Mouse (Mus musculus): ENCODE data around the gene Cav1.

The Cav1 gene

DNA sequence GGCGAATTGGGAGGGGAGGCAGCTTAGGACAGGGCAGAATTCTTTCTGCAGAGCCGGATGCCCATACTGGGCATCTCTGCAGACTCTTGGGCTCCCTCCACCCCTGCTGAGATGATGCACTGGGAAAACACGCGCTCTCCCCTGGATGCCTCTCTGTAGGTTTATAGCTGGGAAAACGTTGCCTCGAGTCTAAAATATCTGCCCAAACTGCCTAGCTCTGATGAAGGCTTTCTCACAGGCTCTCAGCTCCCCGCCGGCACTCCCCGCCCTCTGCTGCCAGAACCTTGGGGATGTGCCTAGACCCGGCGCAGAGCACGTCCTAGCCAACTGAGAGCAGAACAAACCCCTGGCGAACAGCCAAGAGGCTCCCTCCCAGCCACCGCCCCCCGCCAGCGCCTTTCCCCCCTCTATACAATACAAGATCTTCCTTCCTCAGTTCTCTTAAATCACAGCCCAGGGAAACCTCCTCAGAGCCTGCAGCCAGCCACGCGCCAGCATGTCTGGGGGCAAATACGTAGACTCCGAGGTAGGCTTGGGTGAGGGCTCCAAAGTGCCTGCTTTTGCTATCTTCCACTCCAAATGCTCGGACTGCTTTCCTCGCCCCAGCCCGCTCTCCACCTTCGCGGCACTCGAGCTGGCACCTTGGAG lies at the start of gene Cav1:
Gene Cav1, plus strand, starts transcription at position 382 of the 648 bp plus-strand sequence.
- peak; percentile 85 for DNase-seq

DNA sequence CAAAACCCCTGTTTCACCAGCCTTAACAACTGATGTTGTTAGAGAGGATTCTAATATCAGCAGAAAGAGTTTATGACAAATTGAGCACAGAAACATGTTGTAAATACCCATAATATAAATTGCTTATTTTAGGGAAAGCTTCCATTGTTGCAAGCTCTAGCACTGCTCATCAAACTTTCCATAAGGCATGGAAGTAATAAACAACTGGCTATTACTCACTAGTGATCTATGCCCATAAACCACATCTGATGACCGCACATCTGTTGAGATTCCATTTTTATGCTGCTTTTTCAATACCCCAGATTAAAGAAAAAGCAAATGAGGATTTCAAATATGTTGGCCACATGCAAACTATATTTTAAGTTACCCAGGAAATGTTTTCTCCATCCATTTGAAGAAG lies 48.0 kb upstream of the Cav1 start:
- DNase-seq: no peak

DNA sequence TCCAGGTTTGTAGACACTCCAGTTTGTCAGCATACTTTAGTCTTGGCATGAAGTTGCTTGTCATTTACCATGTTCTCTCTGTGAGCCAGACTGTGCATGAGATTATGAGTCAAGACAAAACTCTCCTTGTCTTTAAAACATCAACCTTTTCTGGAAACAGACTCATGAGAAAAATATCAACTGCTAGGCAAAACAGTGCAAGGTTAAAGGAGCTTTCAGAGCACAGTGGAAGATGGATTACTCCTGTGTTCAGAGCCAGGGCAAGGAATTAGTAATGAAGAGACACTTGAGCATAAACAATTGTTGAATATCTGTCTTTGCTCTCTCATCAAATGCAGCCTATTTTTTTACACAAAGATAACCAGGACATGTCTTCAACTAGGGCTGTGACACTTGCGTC lies 47.2 kb upstream of the Cav1 start:
- DNase-seq: no peak

DNA sequence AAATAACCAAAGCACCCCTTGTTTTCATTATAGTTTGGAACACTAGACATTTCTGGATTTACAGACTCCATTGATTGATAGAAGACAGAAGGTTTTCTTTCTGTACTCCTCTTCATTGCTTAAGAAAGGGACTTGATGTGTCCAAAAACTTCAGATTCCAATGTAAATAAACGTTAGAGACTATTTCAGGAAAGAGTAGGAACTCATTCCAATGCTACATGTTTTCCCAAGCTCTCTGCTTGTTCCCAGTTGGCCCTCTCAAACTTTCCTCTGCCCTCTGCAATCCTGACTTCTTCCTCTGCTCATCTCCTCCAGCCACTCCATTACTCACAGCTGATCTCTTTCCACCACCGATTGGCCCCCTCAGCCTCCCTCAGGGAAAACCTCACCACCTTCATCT lies 43.3 kb upstream of the Cav1 start:
- no peak for DNase-seq

DNA sequence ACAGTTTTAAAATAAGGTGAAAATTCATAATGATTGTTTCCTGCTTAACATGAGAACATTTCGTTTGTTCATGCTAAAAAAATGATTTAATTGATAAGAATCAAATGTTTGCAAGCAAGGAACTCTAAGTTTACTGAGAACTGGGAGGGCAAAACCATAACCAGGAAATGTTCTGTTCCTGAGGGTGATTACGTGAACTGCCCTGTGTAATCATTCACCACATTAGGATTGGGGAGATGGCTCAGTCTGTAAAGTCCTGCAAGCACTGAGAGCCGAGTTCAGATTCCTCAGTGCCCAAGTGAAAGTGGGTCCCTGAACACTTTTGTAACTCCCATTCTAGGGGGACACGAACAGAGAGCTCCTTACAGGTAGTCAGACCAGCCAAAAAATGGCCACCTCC lies 41.1 kb upstream of the Cav1 start:
- no peak for DNase-seq

DNA sequence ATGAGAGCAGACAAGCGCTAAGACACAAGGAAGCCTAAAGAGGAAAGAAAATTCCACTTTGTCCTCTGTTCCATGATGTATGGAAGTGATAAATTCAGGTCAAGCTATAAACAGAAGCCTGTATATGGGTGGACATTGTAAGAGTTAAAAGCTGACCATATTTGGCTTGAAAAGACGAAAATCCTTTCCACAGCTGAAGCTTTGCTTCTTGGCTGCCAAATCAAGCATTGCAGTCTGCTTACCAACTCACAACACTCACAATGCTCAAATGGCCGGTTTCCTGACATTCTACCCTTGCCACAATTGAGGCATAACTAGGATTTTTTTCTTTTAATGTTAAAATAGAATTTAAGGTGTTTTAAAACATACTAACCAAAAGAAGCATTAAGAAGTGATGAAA lies 39.7 kb upstream of the Cav1 start:
- DNase-seq: no peak

DNA sequence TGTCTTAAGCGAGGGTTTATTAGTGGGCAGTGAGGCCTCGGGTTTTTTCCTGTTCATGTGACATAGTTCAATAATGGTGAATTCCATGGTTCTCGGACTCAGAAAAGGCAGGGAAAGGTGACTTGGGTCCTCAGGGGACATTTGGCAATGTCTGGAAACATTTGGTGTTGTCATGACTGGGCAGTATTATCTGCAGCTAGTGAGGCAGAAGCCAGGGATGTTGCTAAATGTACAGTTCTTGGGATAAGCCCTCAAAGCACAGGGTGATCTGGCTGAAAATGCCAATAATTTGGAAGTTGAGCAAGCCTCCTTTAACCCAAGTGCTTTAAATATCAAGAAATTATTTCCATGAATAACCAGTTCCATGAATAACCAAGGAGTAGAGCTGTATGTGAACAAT lies 27.8 kb upstream of the Cav1 start:
- no peak for DNase-seq

DNA sequence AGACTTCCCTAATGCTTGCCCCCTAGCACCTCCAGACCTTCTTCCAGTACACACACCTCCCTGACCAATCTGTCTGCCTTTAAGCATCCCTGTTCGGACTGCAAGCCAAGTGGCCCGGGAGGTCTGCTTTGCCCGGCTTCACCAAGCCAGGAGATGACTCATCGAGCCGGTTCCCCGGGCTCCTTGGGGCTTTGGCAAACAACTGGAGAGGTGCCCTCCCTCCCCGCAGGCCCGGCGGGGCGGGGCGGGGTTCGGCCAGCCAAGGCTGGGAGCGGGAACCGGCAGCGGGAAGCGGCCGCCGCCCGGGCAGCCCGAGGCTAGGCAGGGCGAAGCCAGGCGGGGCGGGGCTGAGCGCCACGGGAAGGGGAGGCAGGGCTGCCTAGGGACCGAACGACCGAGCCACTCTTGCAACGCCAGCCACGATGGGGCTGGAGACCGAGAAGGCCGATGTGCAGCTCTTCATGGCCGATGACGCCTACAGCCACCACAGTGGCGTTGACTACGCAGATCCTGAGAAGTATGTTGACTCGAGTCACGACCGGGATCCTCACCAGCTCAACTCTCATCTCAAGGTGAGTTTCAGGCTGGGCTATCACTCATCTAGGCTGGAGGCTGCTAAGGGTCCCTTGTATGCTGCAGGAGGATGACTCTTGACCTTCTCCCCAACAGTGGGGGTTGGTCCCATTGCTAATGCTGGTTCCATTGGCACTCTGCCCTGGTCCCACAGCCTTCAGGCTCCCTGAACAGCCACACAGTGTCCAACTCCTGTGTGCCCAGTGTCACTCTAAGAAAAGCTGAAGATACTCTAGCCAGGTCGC lies 25.0 kb upstream of the Cav1 start, which contains the start of gene Cav2:
Gene Cav2, plus strand, starts transcription at position 247 of the 818 bp plus-strand sequence.
- peak; percentile 87 for DNase-seq

DNA sequence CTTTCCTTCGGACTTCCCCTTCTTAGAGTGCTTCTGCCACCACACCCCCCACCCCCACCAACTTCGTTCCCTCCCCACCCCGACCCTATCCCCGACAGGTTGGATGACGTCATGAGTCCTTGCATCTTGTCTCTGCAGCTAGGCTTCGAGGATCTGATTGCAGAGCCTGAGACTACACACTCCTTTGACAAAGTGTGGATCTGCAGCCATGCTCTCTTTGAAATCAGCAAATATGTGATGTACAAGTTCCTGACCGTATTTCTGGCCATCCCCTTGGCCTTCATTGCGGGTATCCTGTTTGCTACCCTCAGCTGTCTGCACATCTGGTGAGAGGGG lies 24.4 kb upstream of the Cav1 start:
- no peak for DNase-seq

DNA sequence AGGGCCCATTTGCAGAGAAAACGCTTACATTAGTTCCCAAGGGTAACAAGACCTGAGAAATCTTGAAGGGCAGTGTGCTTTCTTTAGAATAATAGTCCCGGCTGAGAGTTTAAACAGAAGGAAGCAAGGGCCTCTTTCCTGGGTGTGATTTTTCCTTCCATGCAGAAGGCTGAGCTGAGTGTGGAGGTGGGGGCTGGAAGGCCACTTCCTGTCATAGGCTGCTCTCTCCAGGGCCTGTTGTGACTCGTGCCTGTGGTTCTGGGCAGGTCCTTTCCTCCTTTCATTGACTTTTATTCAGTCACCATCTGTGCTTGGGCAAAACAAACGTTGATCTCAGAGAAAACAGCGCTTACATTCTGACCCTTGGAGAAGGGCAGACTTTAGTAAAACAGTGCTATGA lies 24.0 kb upstream of the Cav1 start:
- peak; percentile 43 for DNase-seq

DNA sequence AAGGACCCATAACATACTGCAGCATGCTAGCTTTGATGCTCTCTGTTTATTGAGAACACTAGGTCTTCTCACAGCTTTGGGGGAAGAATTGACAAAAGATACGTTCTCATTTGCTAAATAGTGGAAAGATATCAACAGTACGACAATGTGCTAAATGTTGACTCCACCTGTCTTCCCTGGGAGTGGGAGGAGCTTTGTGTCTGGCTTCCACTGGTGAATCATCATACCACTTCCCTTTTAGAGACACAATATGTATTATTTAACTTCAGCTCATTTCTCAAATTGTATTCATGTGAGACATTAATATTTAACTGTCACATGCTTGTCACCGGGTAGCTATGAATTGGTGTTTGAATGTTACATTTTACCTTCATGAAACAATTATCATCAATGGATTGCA lies 22.3 kb upstream of the Cav1 start:
- no peak for DNase-seq

DNA sequence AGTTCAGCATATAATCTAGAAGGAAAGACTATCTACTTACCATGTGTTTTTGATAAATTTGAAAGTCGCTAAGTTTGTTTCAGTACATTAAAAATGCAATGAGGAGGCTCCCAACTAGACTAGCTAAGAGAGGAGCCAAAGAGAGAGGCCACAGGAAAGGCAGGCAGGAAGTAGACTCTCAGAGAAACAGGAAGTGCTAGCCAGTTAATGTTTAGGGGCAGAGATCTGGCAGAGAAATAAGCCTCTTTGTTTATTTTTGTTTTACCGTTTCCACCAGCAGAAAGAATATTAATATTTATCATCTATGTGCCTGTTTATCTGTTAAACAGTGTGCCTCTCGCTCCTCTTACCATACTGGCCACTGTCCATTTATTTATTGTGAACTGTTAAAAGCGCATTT lies 19.8 kb upstream of the Cav1 start:
- DNase-seq: no peak

DNA sequence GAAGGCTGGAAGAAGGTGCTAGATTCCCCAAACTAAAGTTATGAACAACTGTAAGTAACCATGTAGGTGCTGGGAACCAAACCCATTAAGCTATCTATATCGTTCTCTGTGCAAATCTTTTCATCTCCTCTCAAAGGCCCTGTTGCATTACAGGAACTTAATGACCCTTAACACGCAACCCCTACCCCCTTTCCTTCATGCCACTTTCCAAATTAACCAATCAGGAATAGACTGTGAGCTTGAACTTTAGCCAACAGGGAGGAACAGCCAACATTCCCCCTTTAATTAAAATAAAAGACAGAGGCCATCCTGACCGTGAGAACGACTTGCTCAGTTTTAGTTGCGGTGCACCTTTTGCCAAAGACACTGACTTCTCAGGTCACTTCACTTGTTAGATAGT lies 11.0 kb upstream of the Cav1 start:
- DNase-seq: no peak

DNA sequence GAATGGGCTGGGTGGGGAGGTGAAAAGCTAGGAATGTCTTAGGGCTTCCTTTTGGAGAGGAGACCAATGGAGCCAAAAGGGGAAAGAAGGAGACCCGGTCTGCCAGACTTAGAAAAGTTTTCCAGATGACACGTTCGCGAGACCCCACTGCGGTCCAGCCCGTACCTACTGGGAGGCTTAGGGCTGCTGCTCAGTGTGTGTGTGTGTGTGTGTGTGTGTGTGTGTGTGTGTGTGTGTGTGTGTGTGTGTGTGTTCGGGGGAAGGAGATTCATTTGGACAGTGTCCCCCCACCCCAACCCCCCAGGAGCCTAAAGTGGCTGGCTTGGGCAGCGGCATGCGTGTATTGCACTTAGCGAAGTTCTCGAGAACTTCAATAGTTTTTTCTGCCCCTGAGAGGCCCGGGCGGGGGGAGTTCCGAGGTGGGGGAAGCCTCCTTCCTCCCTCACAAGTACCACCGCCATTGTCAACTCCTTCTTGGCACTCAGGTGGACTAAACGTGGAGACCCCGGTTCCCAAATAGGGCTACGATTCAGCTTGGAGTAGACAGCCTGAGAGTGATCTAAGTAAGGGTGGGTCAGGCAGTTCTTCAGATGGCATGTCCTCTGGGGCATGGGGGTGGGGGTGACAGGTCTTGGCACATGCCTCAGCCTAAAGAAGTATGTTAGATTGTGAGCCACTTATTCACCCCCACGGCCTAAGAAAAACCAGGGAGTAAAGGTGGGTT lies 629 bp downstream of the Cav1 start:
- peak; percentile 44 for DNase-seq

DNA sequence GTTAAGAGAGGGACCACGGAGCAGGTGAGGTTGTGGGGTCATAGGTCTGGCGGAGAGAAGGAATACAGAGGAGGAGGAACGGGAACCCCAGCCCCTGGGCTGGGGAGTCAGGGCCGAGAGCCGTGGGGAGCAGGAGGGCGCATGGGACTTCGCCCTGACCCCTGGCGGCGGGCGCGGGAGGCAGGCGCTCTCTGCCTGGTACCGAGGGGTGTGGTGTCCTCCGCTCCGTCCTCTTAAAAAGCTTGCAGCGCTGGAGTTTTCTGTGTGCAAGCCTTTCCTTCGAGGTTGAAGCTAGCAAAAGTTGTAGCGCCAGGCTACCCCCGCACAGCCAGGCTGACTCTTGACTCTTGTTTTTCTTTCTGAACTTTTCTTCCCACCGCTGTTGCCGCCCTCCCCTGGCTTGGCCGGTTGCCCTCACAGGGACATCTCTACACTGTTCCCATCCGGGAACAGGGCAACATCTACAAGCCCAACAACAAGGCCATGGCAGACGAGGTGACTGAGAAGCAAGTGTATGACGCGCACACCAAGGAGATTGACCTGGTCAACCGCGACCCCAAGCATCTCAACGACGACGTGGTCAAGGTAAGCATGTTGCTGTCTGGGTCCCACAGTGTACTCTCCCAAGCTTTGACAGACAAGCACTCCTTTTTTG lies 1.5 kb downstream of the Cav1 start:
- peak; percentile 86 for DNase-seq

DNA sequence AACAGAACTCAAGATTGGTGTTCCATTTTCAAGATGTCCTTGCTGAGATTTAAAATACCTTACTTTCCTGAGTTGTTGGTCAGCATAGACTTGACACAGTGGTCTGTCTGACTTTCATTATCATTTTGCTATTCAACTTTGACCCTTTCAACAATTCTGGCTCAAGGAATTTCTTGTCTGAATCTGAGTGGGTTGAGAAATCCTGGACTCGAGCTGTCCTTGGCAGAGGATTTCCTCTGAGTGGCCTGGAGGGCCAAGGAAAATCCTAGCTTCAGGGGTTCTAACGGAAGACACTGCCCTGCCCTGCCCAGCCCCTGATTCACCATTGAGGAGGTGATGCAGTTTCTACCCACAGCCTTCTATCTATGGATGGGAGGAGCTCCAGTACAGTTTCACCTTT lies 2.5 kb downstream of the Cav1 start:
- no peak for DNase-seq

DNA sequence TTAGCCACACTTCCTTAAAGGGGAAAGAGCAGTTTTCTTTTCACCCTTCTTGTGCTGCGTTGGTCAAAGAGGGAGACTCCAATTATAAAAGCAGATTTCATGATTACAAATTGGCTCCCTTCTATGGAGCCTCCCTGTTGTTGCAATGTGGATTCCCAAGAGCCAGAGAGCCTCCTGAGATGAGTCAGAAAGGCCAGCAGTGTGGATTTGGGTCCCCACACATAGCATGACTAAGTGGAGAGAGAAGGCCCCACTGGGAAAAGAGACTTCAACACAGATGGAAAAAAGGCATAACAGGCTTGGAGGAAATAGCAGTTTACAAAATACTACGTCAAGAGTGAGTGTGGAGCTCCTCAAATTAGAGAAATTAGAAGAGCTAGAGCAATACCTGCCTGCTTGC lies 3.1 kb downstream of the Cav1 start:
- DNase-seq: no peak

DNA sequence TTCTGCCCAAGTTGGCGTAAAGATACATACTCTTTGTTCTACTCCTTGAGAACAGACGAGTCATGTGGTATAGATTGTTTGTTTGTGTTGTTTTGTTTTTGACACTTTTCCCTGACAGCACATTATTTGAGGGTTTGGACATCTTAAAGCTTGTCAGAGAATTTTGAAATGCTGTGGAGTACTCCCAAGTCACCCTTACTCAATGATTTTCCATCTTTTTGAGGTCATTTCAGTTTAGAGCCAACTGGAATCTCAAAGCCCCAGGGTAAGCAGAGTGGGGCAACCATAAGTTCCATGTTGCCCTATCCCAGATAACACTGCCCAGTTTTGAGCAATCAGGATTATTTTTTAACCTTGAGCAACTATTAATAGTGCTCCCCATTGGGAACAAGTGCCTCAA lies 8.1 kb downstream of the Cav1 start:
- no peak for DNase-seq

DNA sequence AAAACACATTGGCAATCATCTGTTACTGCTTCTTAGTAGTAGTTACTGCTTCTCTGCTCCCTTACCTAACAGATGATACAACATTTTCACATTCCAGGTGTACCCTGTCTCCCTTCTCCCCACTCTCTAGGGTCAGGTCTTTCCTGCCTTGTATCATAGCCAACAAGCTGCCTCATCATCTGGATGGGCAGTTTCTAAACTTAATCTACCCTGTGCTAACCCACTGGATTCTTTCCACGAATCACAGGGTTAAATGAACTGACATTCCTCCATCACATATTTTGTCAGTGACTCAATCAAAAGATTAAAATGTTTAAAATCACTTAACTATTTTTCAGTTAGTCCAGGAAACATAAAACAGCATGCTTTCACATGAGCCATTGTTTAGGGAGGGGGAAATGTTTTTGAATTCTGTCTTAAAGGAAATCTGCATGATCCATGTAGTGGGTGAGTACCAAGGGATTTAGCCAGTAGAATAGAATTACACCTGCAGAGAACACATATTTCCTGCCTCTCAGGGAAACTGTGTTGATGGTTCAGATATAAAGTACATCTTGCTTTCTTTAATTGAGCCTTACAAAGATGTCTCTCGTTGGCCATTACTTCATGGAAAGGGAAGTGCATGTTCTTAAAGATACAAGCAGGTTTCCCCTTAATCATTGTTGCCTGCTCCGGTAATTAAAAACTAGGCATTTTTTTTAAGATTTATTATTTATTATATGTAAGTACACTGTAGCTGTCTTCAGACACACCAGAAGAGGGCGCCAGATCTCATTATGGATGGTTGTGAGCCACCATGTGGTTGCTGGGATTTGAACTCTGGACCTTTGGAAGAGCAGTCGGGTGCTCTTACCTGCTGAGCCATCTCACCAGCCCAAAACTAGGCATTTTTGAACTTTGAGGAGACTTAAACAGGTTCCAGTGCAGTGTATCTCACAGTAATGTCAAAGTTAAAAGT lies 8.8 kb downstream of the Cav1 start:
- DNase-seq: no peak

DNA sequence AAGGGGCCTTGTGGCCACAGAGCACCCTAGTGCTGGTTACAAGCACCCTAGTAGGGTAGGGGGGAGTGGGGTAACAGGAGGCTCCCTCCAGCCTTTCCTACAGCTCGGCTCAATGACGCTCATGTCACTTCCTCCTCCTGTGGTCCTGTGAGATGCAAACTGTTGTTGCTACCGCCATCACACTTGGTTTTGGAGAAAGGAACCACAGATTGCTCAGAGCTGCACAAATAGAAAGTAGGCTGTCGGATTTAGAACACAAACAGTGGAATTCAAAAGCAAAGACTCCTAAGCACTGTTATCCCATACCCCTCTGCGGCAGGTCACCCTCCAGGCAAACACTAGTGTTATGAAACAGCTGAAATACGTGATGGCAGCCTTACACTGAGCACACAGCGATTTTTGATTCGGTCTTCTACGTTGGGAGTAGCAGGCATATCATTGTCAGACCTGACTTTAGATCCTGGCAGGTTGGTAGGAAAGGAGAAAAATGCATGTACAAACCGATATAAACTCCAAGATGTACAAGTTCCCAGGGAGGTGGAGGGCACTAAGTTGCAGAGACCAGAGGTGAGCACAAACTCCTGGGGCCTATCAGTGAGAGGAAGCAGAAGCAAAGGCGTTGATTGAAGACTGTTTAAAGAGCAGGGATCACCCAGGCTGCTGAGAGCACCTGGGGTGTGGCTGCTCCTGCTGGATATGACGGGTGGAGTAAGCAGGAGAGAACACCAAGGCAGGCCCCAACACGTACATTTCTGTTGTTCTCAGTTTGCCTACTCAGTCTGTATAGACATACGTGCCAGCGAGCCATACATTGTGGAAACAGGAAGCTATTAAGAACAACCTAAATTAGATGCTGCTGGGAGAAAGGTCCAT lies 10.4 kb downstream of the Cav1 start:
- DNase-seq: no peak

DNA sequence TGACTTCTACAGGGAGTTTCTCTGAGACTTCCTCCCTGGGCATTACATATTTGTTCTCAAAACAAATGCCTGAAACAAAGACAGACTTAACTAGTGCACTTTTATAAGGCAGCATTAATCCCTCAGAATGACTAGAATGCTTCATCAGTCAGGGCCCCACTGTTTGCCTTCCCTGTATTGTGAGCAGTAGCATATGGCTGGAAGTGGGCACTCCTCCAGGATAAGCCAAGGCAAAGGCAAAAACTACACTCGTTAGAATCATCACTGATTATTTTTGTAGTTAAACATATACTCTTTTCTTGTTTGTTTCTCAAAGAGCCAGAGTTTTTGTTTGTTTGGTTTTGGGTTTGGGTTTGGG lies 11.0 kb downstream of the Cav1 start:
- no peak for DNase-seq

All from kidney, postnatal 10 days (tissue).